Mouse (Mus musculus) erythroblast, embryonic 14.5 days (primary cell): ENCODE data around the gene Ift81.

Experiments used
- GATA1 ChIP-seq: IDR thresholded peaks from 2 replicates; pipeline ENCODE4 v1.6.1; 2012; ENCODE audit warnings: low read length, inconsistent platforms, mixed read lengths
- TAL1 ChIP-seq: IDR thresholded peaks from 3 replicates; pipeline ENCODE4 v1.6.1; 2012; ENCODE audit warnings: low read length, inconsistent platforms, mixed read lengths

- TF ChIP-seq GATA1 (no peak), TAL1 (no peak)
Measured at GRCm38 (mm10) chr5:122621376-122621886, 7.1 kb upstream of the Ift81 start.
